In the genomic region with DNA sequence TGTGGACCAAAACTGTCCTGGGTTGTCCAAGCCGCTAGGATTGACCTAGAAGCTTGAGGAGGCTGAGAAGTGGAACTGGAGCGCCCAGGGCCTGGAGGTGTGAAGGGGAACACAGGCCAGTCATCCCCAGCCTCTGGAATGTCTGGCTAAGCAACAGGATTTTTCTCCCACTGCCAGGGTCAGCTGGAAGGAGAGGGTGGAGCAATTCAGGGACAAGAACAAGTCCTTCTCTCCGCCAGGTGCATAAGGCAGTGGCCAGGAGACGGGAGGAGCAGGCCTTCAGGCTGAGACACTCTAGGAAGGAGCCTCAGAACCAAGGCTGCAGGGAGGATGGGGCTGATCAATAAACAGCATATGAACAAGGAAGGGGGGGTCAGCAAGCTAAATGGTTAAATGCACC, we compare ENCODE assay signal across 10 mouse cellular contexts. TPM values are rescaled to one million over a fixed set of nuclear protein-coding genes. Genes with fewer than 3 reads are reported as not detected.
DNase-seq lines count a peak whose midpoint lies in the region; ATAC-seq and TF ChIP-seq lines count a peak whose summit lies in the region.
"Had no signal": no experiment of that assay in that cellular context is flagged by ENCODE, and none has a peak within 500 bp of the region (broad histone marks: within the 10 kb centered on the region; RNA-seq: fewer than 3 reads in every experiment).

No protein-coding gene starts in this region.

- TF ChIP-seq POLR2A in bone marrow, adult 2 months (IDR thresholded peaks at IDR 0.05; ENCODE audit: borderline replicate concordance, control insufficient read depth, low read depth, low read length): no peak

- H3K9me3 ChIP-seq in forebrain, embryonic 12.5 days: no peaks in the 10 kb centered on the region
- H3K9me3 ChIP-seq in liver, embryonic 15.5 days (replicated peaks): no peaks in the 10 kb centered on the region

- H3K36me3 ChIP-seq in forebrain, embryonic 12.5 days (replicated peaks): no peaks in the 10 kb centered on the region
- H3K36me3 ChIP-seq in liver, embryonic 15.5 days (replicated peaks): peaks cover 17% of the 10 kb centered on the region; the same call in 1 of the 2 replicates

- peaks cover 8% of the 10 kb centered on the region; the same call in 1 of the 2 replicates for H3K27me3 ChIP-seq in forebrain, embryonic 12.5 days
- H3K27me3 ChIP-seq in liver, embryonic 15.5 days: no peaks in the 10 kb centered on the region

- peaks cover 14% of the 10 kb centered on the region for H3K4me1 ChIP-seq in bone marrow, adult 2 months (ENCODE audit: control insufficient read depth, insufficient read depth, low read length)
- H3K4me1 ChIP-seq in forebrain, embryonic 12.5 days: peaks cover 61% of the 10 kb centered on the region
- peaks cover 90% of the 10 kb centered on the region for H3K4me1 ChIP-seq in liver, embryonic 15.5 days (replicated peaks)

- H3K27ac ChIP-seq in bone marrow, adult 2 months (ENCODE audit: control insufficient read depth, insufficient read depth, low read depth, low read length, poor library complexity): peak overlapping the region; percentile 23; the same call in 1 of the 2 replicates
- no peak overlapping the region for H3K27ac ChIP-seq in forebrain, embryonic 12.5 days
- H3K27ac ChIP-seq in liver, embryonic 15.5 days (replicated peaks): 0 out of 2 replicates have a peak overlapping the region, but pooled peaks have one; percentile 41

- DNase-seq in layer of hippocampus, adult 11-12 months (ENCODE audit: low spot score): peak; percentile 8
- DNase-seq in layer of hippocampus, adult 18-20 months (ENCODE audit: low spot score in 2 of 2): no peak
- no peak for DNase-seq in spleen, adult 12 weeks (ENCODE audit: low spot score)
- no peak for DNase-seq in frontal cortex, postnatal 10 days (ENCODE audit: low spot score in 2 of 2)
- DNase-seq in ovary, adult 18-20 months (ENCODE audit: low spot score): no peak
- DNase-seq: cerebellum, postnatal 36 days; lung, postnatal 14 days had no signal

- 91% methylated on average over 4 of the region's 4 CpGs for WGBS in bone marrow, adult 2 months
- 59% methylated on average over 4 of the region's 4 CpGs for WGBS in forebrain, embryonic 12.5 days
- WGBS in liver, embryonic 15.5 days (ENCODE audit: insufficient replicate concordance): 84% methylated on average over 4 of the region's 4 CpGs

- 0 out of 2 replicates have a peak overlapping the region, but pooled peaks have one; percentile 17 for H3K9ac ChIP-seq in forebrain, embryonic 12.5 days
- no peak overlapping the region for H3K9ac ChIP-seq in liver, embryonic 15.5 days

- TF ChIP-seq CTCF in bone marrow, adult 2 months (IDR thresholded peaks at IDR 0.05; ENCODE audit: control insufficient read depth, insufficient read depth, low read length): no peak

- H3K4me2 ChIP-seq in forebrain, embryonic 12.5 days: no peak overlapping the region
- no peak overlapping the region for H3K4me2 ChIP-seq in liver, embryonic 15.5 days

- H3K4me3 ChIP-seq in bone marrow, adult 2 months (replicated peaks; ENCODE audit: control insufficient read depth, low read depth, low read length): no peak overlapping the region
- H3K4me3 ChIP-seq in forebrain, embryonic 12.5 days (replicated peaks): no peak overlapping the region
- H3K4me3 ChIP-seq in liver, embryonic 15.5 days (replicated peaks): no peak overlapping the region

- no peak for ATAC-seq in forebrain, embryonic 12.5 days (ENCODE audit: low FRiP score)
- no peak for ATAC-seq in liver, embryonic 15.5 days (ENCODE audit: insufficient read depth)

RNA-seq across cellular contexts. Expression of gene Arrb1, which starts 3.2 kb away (rescaled TPM):
- 100 to 1,000 TPM; 143 to 168 TPM for total RNA-seq in layer of hippocampus, adult 18-20 months (2021)
- 80.4 and 89.7 TPM in 2 replicates for polyA plus RNA-seq in bone marrow, adult 2 months (2011; ENCODE audit: insufficient read depth, insufficient read length, low replicate concordance, missing spikeins)
- 10.8 and 12.2 TPM in 2 replicates for polyA plus RNA-seq in forebrain, embryonic 12.5 days (2016; fragmentation: Nextera tagmentation; extraction: Ambion mirVana)
- 97.2 and 101 TPM in 2 replicates for polyA plus RNA-seq in liver, embryonic 15.5 days (2015; fragmentation: Nextera tagmentation; extraction: Ambion mirVana)

RNA-seq across cellular contexts. Expression of gene Rps3, which starts 54.9 kb away (rescaled TPM):
- 100 to 1,000 TPM; 288 to 291 TPM for total RNA-seq in layer of hippocampus, adult 18-20 months (2021)
- 490 and 757 TPM in 2 replicates for polyA plus RNA-seq in bone marrow, adult 2 months (2011; ENCODE audit: insufficient read depth, insufficient read length, low replicate concordance, missing spikeins)
- 597 and 603 TPM in 2 replicates for polyA plus RNA-seq in forebrain, embryonic 12.5 days (2016; fragmentation: Nextera tagmentation; extraction: Ambion mirVana)
- 380 and 449 TPM in 2 replicates for polyA plus RNA-seq in liver, embryonic 15.5 days (2015; fragmentation: Nextera tagmentation; extraction: Ambion mirVana)
